Comparison of ENCODE assay signal across 22 mouse cellular contexts in the genomic region with DNA sequence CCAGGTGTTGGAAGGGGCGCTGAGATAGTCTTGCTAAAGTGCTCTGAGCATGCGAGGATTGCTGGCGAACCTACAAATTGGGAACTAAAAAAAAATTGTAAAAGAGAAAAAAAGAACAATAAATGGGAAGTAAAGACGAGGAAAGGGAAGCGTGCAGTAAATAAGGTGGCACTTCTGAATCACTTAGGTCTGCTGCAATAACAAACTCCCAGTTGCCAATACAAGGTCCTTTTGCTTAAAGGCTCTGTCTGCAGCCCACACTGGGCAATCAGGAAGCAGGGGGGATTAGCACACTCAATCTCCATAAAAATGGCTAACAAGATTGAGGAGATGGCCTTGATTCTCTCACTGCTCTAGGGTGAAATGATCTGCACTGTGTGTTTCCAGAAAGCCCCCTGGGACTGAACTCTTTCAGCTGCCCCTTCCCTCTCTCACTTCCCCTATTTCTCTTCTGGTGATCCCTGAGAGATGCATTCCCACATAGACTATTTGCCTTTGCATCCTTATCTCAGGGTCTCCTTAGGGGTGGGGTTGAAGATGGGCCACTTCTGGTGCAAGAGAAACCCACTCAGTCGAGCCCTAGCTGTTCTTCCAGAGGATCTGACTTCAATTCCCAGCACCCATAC. TPM values are rescaled to one million over a fixed set of nuclear protein-coding genes. Genes with fewer than 3 reads are reported as not detected.
"Had no signal": no experiment of that assay in that cellular context is flagged by ENCODE, and none has a peak within 500 bp of the region (broad histone marks: within the 10 kb centered on the region; RNA-seq: fewer than 3 reads in every experiment).

No protein-coding gene starts in this region.

- H3K27me3 ChIP-seq: limb, embryonic 12.5 days; limb, embryonic 15.5 days; midbrain, embryonic 13.5 days; neural tube, embryonic 13.5 days had no signal

- H3K4me3 ChIP-seq: limb, embryonic 12.5 days; limb, embryonic 15.5 days; megakaryocyte, embryonic 14.5 days; midbrain, embryonic 10.5 days; midbrain, embryonic 13.5 days; myocyte; neural tube, embryonic 13.5 days had no signal

- DNase-seq: kidney, adult 11 months; kidney, adult 9 months; kidney, postnatal 14 days; kidney, postnatal 4 days; liver, postnatal 0 days; lung, embryonic 14.5 days; lung, postnatal 10 days; lung, postnatal 4 days; thymus, adult 18-20 months; thymus, postnatal 14 days; thymus, postnatal 4 days had no signal

- H3K9ac ChIP-seq: limb, embryonic 12.5 days; limb, embryonic 15.5 days; liver, embryonic 14.5 days; liver, postnatal 0 days; lung, embryonic 14.5 days; midbrain, embryonic 13.5 days; neural tube, embryonic 13.5 days had no signal

- H3K9me3 ChIP-seq: limb, embryonic 12.5 days; limb, embryonic 15.5 days; megakaryocyte, embryonic 14.5 days; midbrain, embryonic 10.5 days; midbrain, embryonic 13.5 days; neural tube, embryonic 13.5 days had no signal

- H3K36me3 ChIP-seq: limb, embryonic 12.5 days; limb, embryonic 15.5 days; midbrain, embryonic 10.5 days; midbrain, embryonic 13.5 days; neural tube, embryonic 13.5 days had no signal

- H3K27ac ChIP-seq: limb, embryonic 12.5 days; limb, embryonic 15.5 days; liver, embryonic 14.5 days; midbrain, embryonic 10.5 days; midbrain, embryonic 13.5 days; neural tube, embryonic 13.5 days had no signal

- H3K4me2 ChIP-seq: limb, embryonic 12.5 days; limb, embryonic 15.5 days; liver, embryonic 11.5 days; lung, embryonic 14.5 days; midbrain, embryonic 13.5 days; neural tube, embryonic 13.5 days had no signal

- H3K4me1 ChIP-seq: limb, embryonic 12.5 days; limb, embryonic 15.5 days; neural tube, embryonic 13.5 days had no signal

- ATAC-seq: liver, postnatal 0 days; midbrain, embryonic 13.5 days; midbrain, embryonic 16.5 days had no signal

RNA-seq across cellular contexts. Expression of a gene that starts 8.9 kb away (rescaled TPM):
- total RNA-seq: neutrophil, adult 5-6 weeks had no signal
